Mouse (Mus musculus): ENCODE measurements around the gene Nlrx1.
"Not testable (repeated sequence)": the region's sequence is repeated elsewhere in the genome, so short reads cannot be mapped to it uniquely, and the experiment has no call there.

Nlrx1 gene

GRCm38 (mm10) chr9:44268432-44268831, at the start of gene Nlrx1:
Gene Nlrx1, minus strand, starts transcription at chr9:44268599.
- DNase-seq (ENCODE audit: low spot score in 2 of 2): no peak

DNA sequence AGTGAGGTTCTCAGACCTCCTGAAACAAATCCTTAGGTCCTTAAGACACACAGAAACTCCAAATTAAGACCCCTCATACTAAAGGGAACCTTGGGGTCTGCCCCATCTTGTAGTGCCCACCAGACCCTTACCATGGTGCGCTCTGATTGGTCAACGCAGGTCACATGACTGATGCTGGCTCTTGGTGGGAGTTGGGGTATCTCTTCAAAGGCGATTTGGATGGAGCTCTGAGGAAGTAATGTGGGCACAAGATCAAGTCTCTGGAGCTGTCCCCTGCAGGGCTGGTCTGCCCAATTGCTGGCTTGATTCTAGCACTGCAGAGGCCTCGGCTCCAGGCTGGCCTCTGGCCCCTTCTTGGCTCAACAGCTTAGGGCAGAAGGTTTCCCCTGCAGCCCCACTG, 49.1 kb upstream of the Nlrx1 start:
- DNase-seq (ENCODE audit: low spot score in 2 of 2): no peak

DNA sequence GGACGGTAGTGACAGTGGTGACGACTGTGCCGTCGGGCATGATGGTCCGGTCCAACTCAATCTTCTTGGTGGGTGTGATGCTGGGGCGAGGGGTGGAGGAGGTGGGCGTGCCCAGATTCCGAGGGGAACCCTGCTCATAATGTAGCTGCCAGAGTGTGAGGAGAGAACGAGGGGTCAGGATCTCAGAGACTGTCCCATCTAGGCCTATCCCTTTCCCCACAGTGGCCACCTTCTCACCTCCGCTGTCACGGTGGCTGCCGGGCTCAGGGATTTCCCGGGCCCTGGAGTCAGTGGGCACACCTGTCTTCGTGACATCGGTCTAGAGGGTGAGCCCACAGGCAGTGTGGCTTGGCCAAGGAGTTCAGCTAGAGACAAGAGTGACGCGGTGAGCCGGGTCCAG, 46.5 kb upstream of the Nlrx1 start:
- DNase-seq (ENCODE audit: low spot score in 2 of 2): no peak

DNA sequence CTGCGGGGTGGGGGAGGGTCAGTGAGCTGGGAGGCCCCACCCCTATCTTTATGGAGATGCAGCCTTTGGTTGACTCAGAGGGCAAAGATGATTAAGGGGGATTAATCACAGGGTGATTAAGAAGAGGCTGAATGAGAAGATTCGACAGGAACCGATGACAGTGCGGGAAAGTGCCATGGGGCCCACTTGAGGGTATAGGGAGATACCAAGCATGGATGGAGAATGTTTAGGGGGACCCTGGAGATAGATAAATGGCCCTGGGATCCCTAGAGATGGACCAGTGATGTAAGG, 45.8 kb upstream of the Nlrx1 start:
- DNase-seq (ENCODE audit: low spot score in 2 of 2): no peak

DNA sequence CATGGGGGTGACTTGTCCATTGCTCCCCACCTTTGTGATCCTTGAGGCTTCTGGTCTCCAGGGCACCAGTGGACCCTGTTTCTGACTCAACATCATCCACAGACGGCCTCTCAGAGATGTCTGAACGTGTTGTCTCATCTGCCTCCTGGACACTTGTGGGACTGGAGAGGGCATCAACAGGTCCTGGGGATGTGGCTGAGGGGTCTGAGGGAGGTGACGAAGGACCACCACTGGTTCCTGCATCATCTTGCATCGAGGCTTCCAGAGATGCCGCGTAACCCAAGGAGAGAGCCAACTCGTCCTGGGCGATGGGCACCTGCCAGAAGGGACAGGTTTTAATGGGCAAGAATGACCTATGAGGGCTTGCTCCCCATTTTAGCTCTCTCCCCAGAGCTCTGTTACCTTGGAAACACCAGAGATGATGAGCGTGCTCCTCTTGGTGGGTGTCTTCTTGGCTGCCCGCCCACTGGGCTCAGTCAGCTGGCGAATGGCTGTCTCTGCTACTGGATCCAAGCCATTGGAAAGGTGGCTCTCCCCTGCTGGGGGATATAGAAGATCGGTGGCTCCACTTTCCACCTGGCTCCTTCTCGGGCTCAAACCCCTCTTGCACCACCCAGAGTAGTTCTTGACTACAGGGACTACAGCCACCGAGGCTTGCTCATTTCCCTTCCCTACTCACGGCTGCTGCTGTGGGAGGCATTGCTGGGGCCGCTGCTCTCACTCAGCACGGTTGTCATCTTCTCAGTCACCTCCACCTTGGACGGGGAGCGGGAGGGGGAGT, 45.3 kb upstream of the Nlrx1 start:
- DNase-seq (ENCODE audit: low spot score in 2 of 2): peak; percentile 78 to 79

DNA sequence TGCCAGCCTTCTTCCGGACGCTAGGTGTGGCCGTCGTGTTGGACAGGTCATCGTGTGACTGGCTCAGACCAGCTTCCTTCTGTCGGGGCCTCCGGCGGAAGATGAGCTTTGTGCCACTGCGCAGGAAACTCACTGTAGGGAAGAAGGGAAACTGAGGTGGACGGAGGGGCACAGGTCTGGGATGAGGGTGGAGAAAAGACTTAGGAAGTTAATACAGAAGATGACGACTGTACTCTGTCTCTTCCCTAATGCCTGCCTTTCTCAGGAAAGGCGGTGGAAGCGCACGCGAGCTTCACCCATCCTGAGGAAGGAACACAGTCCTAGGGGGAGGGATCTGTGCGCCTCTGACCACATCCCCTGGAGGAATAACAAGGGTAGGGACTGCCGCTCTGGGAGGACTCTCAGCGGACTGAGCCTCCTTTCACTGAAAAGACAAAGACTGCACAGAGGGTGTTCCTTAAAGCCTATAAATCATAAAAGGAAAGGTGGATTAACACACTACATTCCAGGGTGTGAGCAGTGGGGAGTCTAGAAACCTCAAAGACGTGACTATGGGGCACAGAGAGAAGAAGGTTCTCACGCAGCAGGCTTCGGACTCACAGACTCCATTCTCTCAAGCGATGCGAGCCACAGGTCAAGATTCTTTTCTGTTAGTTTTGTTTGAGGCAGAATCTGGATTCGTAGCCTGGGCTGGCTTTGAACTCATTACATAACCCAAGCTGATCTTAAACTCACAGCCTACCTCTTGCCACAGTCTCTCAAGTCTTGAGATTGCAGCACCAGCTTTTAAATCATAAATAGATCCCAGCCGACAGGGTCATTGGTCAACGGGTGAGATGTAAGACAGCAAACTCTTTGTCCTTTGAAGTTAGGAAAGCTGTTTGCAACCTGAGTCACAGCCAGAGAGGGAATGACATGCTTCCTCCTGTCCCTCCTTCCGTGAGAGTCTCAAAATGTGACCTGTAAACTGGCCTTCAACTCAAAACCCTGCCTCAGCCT, 43.0 kb upstream of the Nlrx1 start:
- no peak for DNase-seq (ENCODE audit: low spot score in 2 of 2)

GRCm38 (mm10) chr9:44310750-44311135, 42.3 kb upstream of the Nlrx1 start:
- DNase-seq (ENCODE audit: low spot score in 2 of 2): no peak

GRCm38 (mm10) chr9:44309756-44310155, 41.4 kb upstream of the Nlrx1 start:
- no peak for DNase-seq (ENCODE audit: low spot score in 2 of 2)

- no peak for DNase-seq (ENCODE audit: low spot score in 2 of 2)
These were observed 38.8 kb upstream of the Nlrx1 start for GRCm38 (mm10) chr9:44307248-44307647.

DNA sequence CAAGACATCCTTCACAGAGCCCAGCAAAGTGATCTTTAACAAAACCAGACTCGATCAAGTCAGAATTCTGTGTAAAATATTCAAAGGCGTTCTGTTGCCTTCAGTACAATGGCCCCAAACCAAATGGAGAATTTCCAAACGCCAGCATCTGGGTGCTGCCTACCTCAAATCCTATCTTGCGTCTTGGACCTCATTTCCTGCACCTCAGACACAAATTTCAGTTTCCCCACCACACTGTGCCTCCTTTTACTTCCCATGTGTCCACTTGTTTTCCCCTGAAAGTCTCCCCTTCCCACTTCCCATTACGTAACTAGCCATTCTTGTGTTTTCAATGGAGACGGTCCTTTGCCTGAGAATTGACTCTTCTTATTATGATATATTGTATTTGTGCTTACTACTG, 38.1 kb upstream of the Nlrx1 start:
- DNase-seq (ENCODE audit: low spot score in 2 of 2): no peak

GRCm38 (mm10) chr9:44305466-44306079, 37.2 kb upstream of the Nlrx1 start, which contains the start of gene Hinfp:
Gene Hinfp, minus strand, starts transcription at chr9:44305671.
- DNase-seq (ENCODE audit: low spot score in 2 of 2): peak; percentile 98 to 99

DNA sequence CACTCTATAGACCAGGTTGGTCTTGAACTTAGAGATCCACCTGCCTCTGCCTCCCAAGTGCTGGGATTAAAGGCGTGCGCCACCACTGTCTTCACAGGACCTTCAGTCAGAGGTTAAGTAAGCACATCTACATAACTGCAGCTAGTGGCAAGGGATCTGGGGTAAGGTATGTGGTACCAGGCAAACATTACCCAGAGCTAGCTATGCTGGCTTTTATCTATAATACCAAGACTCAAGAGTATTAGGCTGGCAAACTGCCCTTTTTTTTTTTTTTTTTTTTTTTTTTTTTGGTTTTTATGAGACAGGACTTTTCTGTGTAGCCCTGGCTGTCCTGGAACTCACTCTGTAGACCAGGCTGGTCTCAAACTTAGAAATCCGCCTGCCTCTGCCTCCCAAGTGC, 31.6 kb upstream of the Nlrx1 start:
- DNase-seq (ENCODE audit: low spot score in 2 of 2): not testable (repeated sequence)

- DNase-seq (ENCODE audit: low spot score in 2 of 2): no peak
These were observed 24.1 kb upstream of the Nlrx1 start for GRCm38 (mm10) chr9:44292490-44292889.

- no peak for DNase-seq (ENCODE audit: low spot score in 2 of 2)
These were observed 20.5 kb upstream of the Nlrx1 start for GRCm38 (mm10) chr9:44288959-44289291.

DNA sequence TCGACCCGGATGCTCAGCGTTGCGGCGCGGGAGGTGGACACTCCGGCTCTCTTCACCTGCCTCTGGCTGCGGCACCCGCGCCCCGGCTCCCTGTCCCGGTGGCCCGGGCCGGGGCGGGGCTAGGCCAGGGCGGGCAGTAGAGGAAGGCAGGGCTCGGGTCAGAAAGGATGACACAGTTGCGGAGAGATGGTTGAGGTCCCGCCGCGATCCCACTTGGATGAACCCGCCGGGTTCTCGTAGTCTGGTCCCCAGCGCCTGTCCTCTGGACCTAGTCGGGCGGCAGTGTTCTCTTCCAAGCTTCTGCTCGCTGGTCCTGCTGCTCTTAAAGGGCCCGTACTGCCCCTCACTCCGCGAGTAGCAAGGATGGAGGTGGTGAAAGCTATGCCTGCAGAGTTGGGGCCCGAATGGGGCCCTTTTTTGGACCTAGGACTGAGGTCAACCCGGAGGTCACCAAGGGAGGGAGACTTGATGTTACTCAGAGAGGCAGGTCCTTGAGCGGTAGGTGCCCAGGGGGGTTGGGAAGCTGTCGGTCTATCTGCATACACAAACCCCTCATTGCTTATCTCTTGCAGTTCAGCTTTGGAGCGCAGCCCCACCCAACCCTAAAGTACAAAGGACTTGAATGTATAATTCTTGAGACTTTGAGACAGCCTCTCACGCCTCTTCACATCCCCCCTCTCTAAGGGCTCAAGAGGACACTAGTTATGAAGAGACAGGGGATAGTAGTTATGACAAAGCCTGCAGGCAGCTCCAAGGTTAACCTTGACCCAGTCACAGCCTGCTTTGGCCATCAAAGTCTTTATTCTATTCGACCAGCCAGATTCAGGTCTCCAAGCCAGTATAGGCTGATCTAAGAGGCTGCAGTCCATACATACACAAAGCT, 19.9 kb upstream of the Nlrx1 start, which contains the start of gene Abcg4:
Gene Abcg4 (minus strand): TSS at position 540 of the 883 bp plus-strand sequence.
- DNase-seq (ENCODE audit: low spot score in 2 of 2): peak; percentile 37 to 41

DNA sequence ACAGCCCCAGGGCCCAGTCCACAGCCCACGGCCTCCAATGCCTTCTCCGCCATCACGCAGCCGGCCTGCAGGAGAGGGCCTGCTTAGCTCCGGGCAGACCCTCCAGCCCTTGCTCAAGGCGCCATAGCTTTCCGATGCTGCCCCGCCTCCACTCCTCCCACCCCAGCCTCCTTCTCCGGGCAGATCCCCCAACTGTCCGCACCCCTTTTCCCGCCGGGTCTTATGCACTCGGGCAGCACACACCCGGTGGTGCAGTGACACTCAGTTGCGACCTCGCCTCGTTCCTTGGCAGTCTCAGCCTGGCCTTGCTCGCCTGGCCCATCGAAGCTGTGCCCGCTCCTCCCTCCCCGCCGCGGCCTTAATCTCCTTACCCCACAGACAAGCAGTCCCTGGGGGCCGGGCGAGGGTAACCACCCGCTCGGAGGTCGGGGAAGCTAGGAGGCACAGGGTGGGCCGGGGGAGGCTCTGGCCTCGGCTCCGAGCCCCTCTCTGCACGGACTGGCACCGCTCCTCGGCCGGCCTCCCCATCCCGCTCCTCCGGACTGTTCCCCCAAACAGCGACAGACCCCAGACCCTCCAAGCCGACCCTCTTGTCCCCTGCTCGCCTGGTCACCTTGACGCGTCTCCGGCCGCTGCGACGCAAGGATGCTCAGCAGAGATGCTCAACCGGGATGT, 19.1 kb upstream of the Nlrx1 start:
- DNase-seq (ENCODE audit: low spot score in 2 of 2): no peak

GRCm38 (mm10) chr9:44287003-44287400, 18.6 kb upstream of the Nlrx1 start:
- DNase-seq (ENCODE audit: low spot score in 2 of 2): no peak

DNA sequence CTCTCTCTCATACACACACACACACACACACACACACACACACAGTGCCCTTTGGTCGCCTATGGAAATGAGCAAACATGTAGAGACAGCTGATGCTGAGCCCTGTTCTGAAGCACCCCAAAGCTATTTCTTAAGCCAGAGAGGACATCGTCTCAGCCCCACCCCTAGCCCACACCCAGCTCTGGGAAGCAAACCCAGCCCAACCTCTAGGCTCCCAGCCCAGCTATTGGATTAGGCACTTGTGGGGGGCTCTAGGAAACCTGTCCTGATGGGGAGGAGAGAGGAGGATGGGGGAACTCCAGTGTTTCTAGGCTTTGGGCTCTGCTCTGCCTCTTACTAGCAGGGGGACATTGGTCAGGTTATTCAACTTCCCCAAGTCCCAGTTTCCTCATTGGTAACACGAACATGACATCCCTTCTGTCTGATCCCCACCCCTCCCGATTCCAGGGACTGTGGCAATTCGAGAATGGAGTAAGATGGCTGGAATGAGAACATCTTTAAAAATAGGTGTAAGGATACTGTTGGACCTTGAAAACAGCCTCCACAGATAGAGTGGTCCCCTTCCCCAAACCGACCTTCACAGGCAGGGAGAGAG, 18.0 kb upstream of the Nlrx1 start:
- DNase-seq (ENCODE audit: low spot score in 2 of 2): no peak

DNA sequence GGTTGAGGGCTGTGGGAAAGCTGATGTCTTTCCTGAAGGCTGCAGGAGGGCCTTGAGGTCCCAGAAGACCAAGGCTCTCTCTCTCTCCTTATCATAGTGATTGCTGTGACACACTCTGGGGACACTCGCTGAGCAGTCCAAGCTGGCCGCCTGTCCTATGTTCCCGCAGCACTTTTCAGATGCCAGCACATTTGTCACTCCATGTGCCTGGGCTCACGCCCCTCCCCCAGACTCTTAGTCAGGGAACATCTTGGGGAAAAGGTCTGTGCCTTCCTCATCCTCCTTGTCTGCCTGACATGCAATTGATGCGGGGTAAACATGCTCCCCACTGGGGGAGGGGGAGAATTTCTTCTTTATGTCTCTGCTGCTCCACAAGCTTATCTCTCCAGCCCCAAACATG, 14.8 kb upstream of the Nlrx1 start:
- no peak for DNase-seq (ENCODE audit: low spot score in 2 of 2)

- DNase-seq (ENCODE audit: low spot score in 2 of 2): no peak
These were observed 1.6 kb upstream of the Nlrx1 start for GRCm38 (mm10) chr9:44269973-44270372.

Data from right cerebral cortex, postnatal 36 days (tissue).